15 mouse cellular contexts compared by ENCODE assay signal in the genomic region with DNA sequence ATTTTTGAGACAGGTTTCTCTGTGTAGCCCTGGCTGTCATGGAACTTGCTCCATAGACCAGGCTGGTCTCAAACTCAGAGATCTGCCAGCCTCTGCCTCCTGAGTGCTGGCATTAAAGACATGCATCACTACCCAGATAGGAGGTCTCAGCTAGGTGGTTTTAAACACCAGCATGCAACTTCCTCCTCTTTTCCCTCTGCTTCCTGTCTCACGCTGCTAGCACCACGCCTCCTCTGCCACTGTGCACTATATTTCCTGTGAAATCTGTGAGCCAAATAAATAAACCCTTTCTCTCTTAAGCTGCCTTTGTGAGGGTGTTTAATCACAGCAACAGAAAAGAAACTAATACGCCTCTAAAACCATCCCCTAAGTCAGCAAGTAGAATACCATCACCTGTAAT.
"Had no signal": no experiment of that assay in that cellular context is flagged by ENCODE, and none has a peak within 500 bp of the region (broad histone marks: within the 10 kb centered on the region; RNA-seq: fewer than 3 reads in every experiment).

No protein-coding gene starts in this region.

- DNase-seq: kidney, adult 8-10 months; kidney, postnatal 10 days; kidney, postnatal 36 days; liver; lung, adult 18-20 months; lung, postnatal 14 days; lung, postnatal 4 days; retina, postnatal 1 day; right cerebral cortex, postnatal 25 days; spleen, adult 18-20 months; thymus, adult 18-20 months; thymus, postnatal 36 days had no signal

- ATAC-seq: liver, embryonic 12.5 days; midbrain, embryonic 13.5 days; midbrain, embryonic 16.5 days had no signal
